Comparison of ENCODE assay signal across 8 mouse cellular contexts in genomic region chr1:184289733-184290416, GRCm38 (mm10).
DNase-seq lines count a peak whose midpoint lies in the region; ATAC-seq and TF ChIP-seq lines count a peak whose summit lies in the region.

No protein-coding gene starts in this region.

- H3K9me3 ChIP-seq in forebrain, embryonic 14.5 days (replicated peaks; ENCODE audit: control insufficient read depth, low read length), result no peaks in the 10 kb centered on the region
- no peaks in the 10 kb centered on the region for H3K9me3 ChIP-seq in forebrain, embryonic 12.5 days

- H3K27ac ChIP-seq in forebrain, embryonic 14.5 days (ENCODE audit: low read depth, low read length), result 0 out of 2 replicates have a peak overlapping the region, but pooled peaks have one; percentile 16
- no peak overlapping the region for H3K27ac ChIP-seq in forebrain, embryonic 12.5 days
- no peak overlapping the region for H3K27ac ChIP-seq in thymus, adult 2 months (ENCODE audit: control insufficient read depth, insufficient read depth, low read length)

- H3K9ac ChIP-seq in forebrain, embryonic 14.5 days (ENCODE audit: low read length), result no peak overlapping the region
- no peak overlapping the region for H3K9ac ChIP-seq in forebrain, embryonic 12.5 days

- peak; percentile 61; the same call in 1 of the 2 replicates for ATAC-seq in forebrain, embryonic 14.5 days
- ATAC-seq in forebrain, embryonic 12.5 days (ENCODE audit: low FRiP score), result no peak

- no peak for TF ChIP-seq POLR2A in thymus, adult 2 months (IDR thresholded peaks at IDR 0.05; ENCODE audit: control insufficient read depth, extremely low read depth, insufficient read depth, low read length, poor library complexity)

- no peaks in the 10 kb centered on the region; the same call in 1 of the 2 replicates for H3K4me1 ChIP-seq in forebrain, embryonic 14.5 days (ENCODE audit: control insufficient read depth, insufficient read depth, low read length)
- H3K4me1 ChIP-seq in forebrain, embryonic 12.5 days, result no peaks in the 10 kb centered on the region
- no peaks in the 10 kb centered on the region for H3K4me1 ChIP-seq in thymus, adult 2 months (replicated peaks; ENCODE audit: control insufficient read depth, insufficient read depth, low read length)

- H3K27me3 ChIP-seq in forebrain, embryonic 14.5 days (replicated peaks; ENCODE audit: control insufficient read depth, insufficient read depth, low read length), result no peaks in the 10 kb centered on the region
- no peaks in the 10 kb centered on the region for H3K27me3 ChIP-seq in forebrain, embryonic 12.5 days
- no peaks in the 10 kb centered on the region for H3K27me3 ChIP-seq in thymus, adult 2 months (ENCODE audit: control insufficient read depth, insufficient read depth, low read length)

- TF ChIP-seq CTCF in thymus, adult 2 months (IDR thresholded peaks at IDR 0.05; ENCODE audit: borderline replicate concordance, control insufficient read depth, extremely low read depth, insufficient read depth, low read length, poor library complexity), result no peak

- no peak overlapping the region for H3K4me3 ChIP-seq in forebrain, embryonic 14.5 days (ENCODE audit: low read depth, low read length)
- no peak overlapping the region for H3K4me3 ChIP-seq in forebrain, embryonic 12.5 days (replicated peaks)
- no peak overlapping the region for H3K4me3 ChIP-seq in thymus, adult 2 months (ENCODE audit: control insufficient read depth, insufficient read depth, low read length)

- no peak overlapping the region for H3K4me2 ChIP-seq in forebrain, embryonic 14.5 days (ENCODE audit: low read length)
- H3K4me2 ChIP-seq in forebrain, embryonic 12.5 days, result no peak overlapping the region

- 41% methylated on average over 7 of the region's 7 CpGs for WGBS in forebrain, embryonic 14.5 days
- 59% methylated on average over 7 of the region's 7 CpGs for WGBS in forebrain, embryonic 12.5 days
- 66% methylated on average over 7 of the region's 7 CpGs for WGBS in thymus, adult 2 months

- no peaks in the 10 kb centered on the region for H3K36me3 ChIP-seq in forebrain, embryonic 14.5 days (ENCODE audit: control insufficient read depth, insufficient read depth, low read length)
- H3K36me3 ChIP-seq in forebrain, embryonic 12.5 days (replicated peaks), result no peaks in the 10 kb centered on the region
- H3K36me3 ChIP-seq in thymus, adult 2 months (ENCODE audit: control insufficient read depth, insufficient read depth, low read length), result no peaks in the 10 kb centered on the region

- DNase-seq in forebrain, embryonic 14.5 days (ENCODE audit: low spot score), result peak; percentile 66
- DNase-seq in Muller cell, postnatal 12 days (ENCODE audit: inconsistent ontology term), result peak; percentile 86
- peak; percentile 74 to 87 for DNase-seq in heart, adult 18-20 months
- DNase-seq in kidney, postnatal 14 days, result peak; percentile 90
- DNase-seq in thymus, adult 2 months, result no peak
- no peak for DNase-seq in right cerebral cortex, postnatal 25 days
- DNase-seq in embryo, embryonic 9.5 days (ENCODE audit: extremely low spot score), result no peak

Comparison
In these comparisons a context has a peak if more than half of its experiments do, and no peak if none do; other contexts are left out.
1. DNase-seq: peak in forebrain, embryonic 14.5 days (single experiment), Muller cell, postnatal 12 days (single experiment), heart, adult 18-20 months (2 of 2) and kidney, postnatal 14 days (single experiment); none in thymus, adult 2 months (single experiment), right cerebral cortex, postnatal 25 days (single experiment) and embryo, embryonic 9.5 days (single experiment).